In genomic region chr19:55571486-55571885, GRCm38 (mm10) we compare ENCODE assay signal across 30 mouse cellular contexts.
DNase-seq lines count a peak whose midpoint lies in the region; ATAC-seq and TF ChIP-seq lines count a peak whose summit lies in the region.
"Had no signal": no experiment of that assay in that cellular context is flagged by ENCODE, and none has a peak within 500 bp of the region (broad histone marks: within the 10 kb centered on the region; RNA-seq: fewer than 3 reads in every experiment).

No protein-coding gene starts in this region.

- in situ Hi-C loops in CH12.LX (cut with MboI; ENCODE audit: low pct_ligation_motif_present, low pct_unique_long_range_greater_than_20kb, low sequenced_read_pairs) = no loop called here

- TF ChIP-seq EP300 in CH12.LX (IDR thresholded peaks at IDR 0.05; ENCODE audit: low read length) (no peak), MEL (IDR thresholded peaks at IDR 0.05; ENCODE audit: low read depth in 1 of 2, low read length in 2 of 2) (no peak)

- no peaks in the 10 kb centered on the region for H3K79me2 ChIP-seq in CH12.LX (replicated peaks; ENCODE audit: control insufficient read depth, extremely low read depth, insufficient read depth, poor library complexity, severe bottlenecking)
- H3K79me2 ChIP-seq in MEL (ENCODE audit: control insufficient read depth, insufficient read depth, low read length, poor library complexity) = no peaks in the 10 kb centered on the region

- H3K9me3 ChIP-seq in kidney, embryonic 16.5 days (ENCODE audit: low read length) = no peaks in the 10 kb centered on the region
- H3K9me3 ChIP-seq in CH12.LX (replicated peaks; ENCODE audit: low read length) (no peaks in the 10 kb centered on the region), MEL (replicated peaks; ENCODE audit: insufficient read depth, low read length) (no peaks in the 10 kb centered on the region)
- no peaks in the 10 kb centered on the region for H3K9me3 ChIP-seq in limb, embryonic 12.5 days
- H3K9me3 ChIP-seq: hindbrain, embryonic 13.5 days; liver, embryonic 12.5 days; midbrain, embryonic 10.5 days; neural tube, embryonic 13.5 days had no signal

- TF ChIP-seq CTCF in CH12.LX (conservative IDR thresholded peaks at IDR 0.05 in 1 of 2, IDR thresholded peaks at IDR 0.05 in 1 of 2; ENCODE audit: low read depth in 2 of 2, low read length in 2 of 2) = no peak
- no peak for TF ChIP-seq CTCF in MEL (IDR thresholded peaks at IDR 0.05 in 2 of 3, conservative IDR thresholded peaks at IDR 0.05 in 1 of 3; ENCODE audit: control insufficient read depth in 1 of 3, insufficient read depth in 1 of 3, low read depth in 2 of 3, low read length in 3 of 3, poor library complexity in 1 of 3, severe bottlenecking in 1 of 3)

- no peak; the same call in 1 of the 2 replicates for ATAC-seq in kidney, embryonic 16.5 days (ENCODE audit: low FRiP score, low TSS enrichment)
- ATAC-seq in limb, embryonic 12.5 days (ENCODE audit: insufficient number of reproducible peaks, insufficient read depth, low FRiP score, low TSS enrichment, low read depth) = 0 out of 2 replicates have a peak, but pooled peaks have one; percentile 26
- ATAC-seq: liver, embryonic 12.5 days; midbrain, embryonic 16.5 days had no signal

- TF ChIP-seq RAD21 in CH12.LX (IDR thresholded peaks at IDR 0.05; ENCODE audit: low read depth, low read length) (no peak), MEL (IDR thresholded peaks at IDR 0.05; ENCODE audit: low read depth, low read length) (no peak)

- intact Hi-C loops in left cerebral cortex, postnatal 14 days (cut with DNase I) = no loop called here

- WGBS in kidney, embryonic 16.5 days = 79% methylated on average over 8 of the region's 8 CpGs
- 85% methylated on average over 8 of the region's 8 CpGs for WGBS in limb, embryonic 12.5 days

- H3K4me2 ChIP-seq in kidney, embryonic 16.5 days (replicated peaks; ENCODE audit: low read depth, low read length) = no peak overlapping the region
- no peak overlapping the region for H3K4me2 ChIP-seq in CH12.LX (ENCODE audit: insufficient read depth, low read depth, poor library complexity, severe bottlenecking)
- H3K4me2 ChIP-seq in limb, embryonic 12.5 days = no peak overlapping the region
- H3K4me2 ChIP-seq: hindbrain, embryonic 13.5 days; liver, embryonic 12.5 days; neural tube, embryonic 13.5 days had no signal

- dilution Hi-C loops in CH12.LX (cut with MboI; ENCODE audit: extremely low pct_ligation_motif_present, extremely low pct_unique_long_range_greater_than_20kb, low sequenced_read_pairs) = no loop called here

- H3K27me3 ChIP-seq in kidney, embryonic 16.5 days (ENCODE audit: insufficient read depth, low read length) = no peaks in the 10 kb centered on the region
- no peaks in the 10 kb centered on the region for H3K27me3 ChIP-seq in CH12.LX (replicated peaks)
- H3K27me3 ChIP-seq in MEL (ENCODE audit: control insufficient read depth in 1 of 2, insufficient read depth in 2 of 2, low read length in 2 of 2) = no peaks in the 10 kb centered on the region
- H3K27me3 ChIP-seq in limb, embryonic 12.5 days = no peaks in the 10 kb centered on the region
- H3K27me3 ChIP-seq: liver, embryonic 12.5 days; neural tube, embryonic 13.5 days had no signal

- no peaks in the 10 kb centered on the region for H3K36me3 ChIP-seq in kidney, embryonic 16.5 days (ENCODE audit: insufficient read depth, low read length)
- H3K36me3 ChIP-seq in CH12.LX (replicated peaks in 1 of 2; ENCODE audit: control insufficient read depth in 1 of 2, insufficient read depth in 1 of 2, low read length in 1 of 2) (peaks cover 0 to 19% of the 10 kb centered on the region in 2 experiments), MEL (ENCODE audit: control insufficient read depth in 1 of 2, insufficient read depth in 2 of 2, low read length in 2 of 2) (peaks cover 0 to 17% of the 10 kb centered on the region in 2 experiments; a peak in 2 of 4 replicates)
- no peaks in the 10 kb centered on the region for H3K36me3 ChIP-seq in limb, embryonic 12.5 days
- H3K36me3 ChIP-seq: hindbrain, embryonic 13.5 days; liver, embryonic 12.5 days; midbrain, embryonic 10.5 days; neural tube, embryonic 13.5 days had no signal

- H3K9ac ChIP-seq in kidney, embryonic 16.5 days (replicated peaks; ENCODE audit: low read length) = no peak overlapping the region
- H3K9ac ChIP-seq in CH12.LX (ENCODE audit: insufficient read depth, low read depth) (no peak overlapping the region), MEL (ENCODE audit: control insufficient read depth, low read depth, low read length, poor library complexity, severe bottlenecking) (no peak overlapping the region)
- H3K9ac ChIP-seq in limb, embryonic 12.5 days (replicated peaks) = no peak overlapping the region
- H3K9ac ChIP-seq: hindbrain, embryonic 13.5 days; liver, embryonic 12.5 days; neural tube, embryonic 13.5 days had no signal

- H3K27ac ChIP-seq in kidney, embryonic 16.5 days (ENCODE audit: low read length) = peak overlapping the region; percentile 25; the same call in 1 of the 2 replicates
- H3K27ac ChIP-seq in CH12.LX (ENCODE audit: insufficient read depth, low read depth) (no peak overlapping the region), MEL (ENCODE audit: control insufficient read depth, low read depth, low read length) (no peak overlapping the region)
- H3K27ac ChIP-seq in limb, embryonic 12.5 days = 0 out of 2 replicates have a peak overlapping the region, but pooled peaks have one; percentile 17
- H3K27ac ChIP-seq: hindbrain, embryonic 13.5 days; liver, embryonic 12.5 days; midbrain, embryonic 10.5 days; neural tube, embryonic 13.5 days had no signal

- no peak for DNase-seq in kidney, adult 8-10 months
- DNase-seq in CH12.LX (ENCODE audit: extremely low read depth) = no peak
- DNase-seq in MEL (ENCODE audit: low read depth, low spot score) = no peak
- DNase-seq in thymus, postnatal 4 days = no peak
- no peak for DNase-seq in left cerebral cortex, postnatal 14 days (ENCODE audit: low spot score in 2 of 2)
- DNase-seq: adrenal gland, postnatal 25 days; B cell, adult 2 months; cerebellum, adult 8-10 months; cerebellum, postnatal 36 days; embryo, embryonic 11 days; gastrocnemius, postnatal 36 days; heart, postnatal 36 days; kidney, adult 11 months; kidney, postnatal 10 days; layer of hippocampus, postnatal 36 days; left cerebral cortex, postnatal 4 days; lung, adult 18-20 months; lung, postnatal 10 days; retina, postnatal 1 day; right cerebral cortex, postnatal 25 days; spleen, adult 18-20 months; thymus, adult 18-20 months had no signal

- no peak for TF ChIP-seq POLR2A in CH12.LX (IDR thresholded peaks at IDR 0.05; ENCODE audit: low read depth, low read length)
- no peak for TF ChIP-seq POLR2A in MEL (IDR thresholded peaks at IDR 0.05; ENCODE audit: control insufficient read depth in 1 of 2, insufficient read depth in 1 of 2, low read depth in 1 of 2, low read length in 2 of 2, poor library complexity in 1 of 2)

- peaks cover 20% of the 10 kb centered on the region for H3K4me1 ChIP-seq in kidney, embryonic 16.5 days (ENCODE audit: insufficient read depth, low read length)
- H3K4me1 ChIP-seq in CH12.LX (ENCODE audit: control insufficient read depth in 1 of 2, insufficient read depth in 2 of 2) (no peaks in the 10 kb centered on the region), MEL (ENCODE audit: control insufficient read depth in 1 of 2, insufficient read depth in 2 of 2, low read length in 2 of 2) (peaks cover 0 to 15% of the 10 kb centered on the region in 2 experiments)
- H3K4me1 ChIP-seq in limb, embryonic 12.5 days (replicated peaks) = peaks cover 39% of the 10 kb centered on the region
- H3K4me1 ChIP-seq: midbrain, embryonic 10.5 days; neural tube, embryonic 13.5 days had no signal

- no peak overlapping the region for H3K4me3 ChIP-seq in kidney, embryonic 16.5 days (ENCODE audit: low read length)
- H3K4me3 ChIP-seq in CH12.LX (replicated peaks in 1 of 3; ENCODE audit: low read depth in 2 of 3, low read length in 2 of 3, poor library complexity in 1 of 3) = no peak overlapping the region
- H3K4me3 ChIP-seq in MEL (ENCODE audit: control insufficient read depth in 1 of 2, insufficient read depth in 1 of 2, low read depth in 2 of 2, low read length in 2 of 2) = no peak overlapping the region
- no peak overlapping the region for H3K4me3 ChIP-seq in limb, embryonic 12.5 days (replicated peaks)
- H3K4me3 ChIP-seq: hindbrain, embryonic 13.5 days; liver, embryonic 12.5 days; midbrain, embryonic 10.5 days; myocyte; neural tube, embryonic 13.5 days had no signal

TF ChIP-seq in CH12.LX, 34 proteins besides CTCF, POLR2A, EP300 and RAD21:
- TF ChIP-seq ZC3H11A (IDR thresholded peaks at IDR 0.05; ENCODE audit: low read depth, low read length) (no peak), MAFK (IDR thresholded peaks at IDR 0.05; ENCODE audit: insufficient replicate concordance, low read length) (peak; percentile 31; the same call in 1 of the 2 replicates)

TF ChIP-seq in MEL, 35 proteins besides CTCF, POLR2A, EP300 and RAD21:
- TF ChIP-seq MAFK (IDR thresholded peaks at IDR 0.05; ENCODE audit: borderline replicate concordance, low read depth, low read length) = peak; percentile 51; the same call in 1 of the 2 replicates
- no peak for TF ChIP-seq ZC3H11A (IDR thresholded peaks at IDR 0.05; ENCODE audit: low read depth, low read length)

Comparison
In these comparisons a context has a peak if more than half of its experiments do, and no peak if none do; other contexts are left out.
1. H3K27ac ChIP-seq: peak in kidney, embryonic 16.5 days (single experiment) and limb, embryonic 12.5 days (single experiment); none in CH12.LX (single experiment) and MEL (single experiment).